Mouse (Mus musculus) kidney, postnatal 0 days (tissue): Measurements from ENCODE around the gene Dlg1. TPM values are rescaled to one million over a fixed set of nuclear protein-coding genes. Genes with fewer than 3 reads are reported as not detected.

Source experiments
- ATAC-seq: fragments of 200-750 bp; cut with Nextera tagmentation; replicated peaks from 2 replicates; pipeline ENCODE4 v1.8.0; 2017; ENCODE audit warnings: low read depth, moderate number of reproducible peaks, moderate TSS enrichment, moderate library complexity; ENCODE audit not compliant: low FRiP score
- DNase-seq: peaks from one replicate; pipeline ENCODE4 v3.0.0-alpha.2; 2016; ENCODE audit warnings: low spot score
- H3K27ac ChIP-seq: fragments of 300-500 bp; sonication (generic); 2 replicates; pipeline ENCODE4 v1.5.1; 2014; ENCODE audit warnings: mild to moderate bottlenecking
- H3K27me3 ChIP-seq: fragments of 300-500 bp; sonication (generic); 2 replicates; pipeline ENCODE4 v1.6.1; 2014; ENCODE audit warnings: low read length, mixed read lengths; ENCODE audit not compliant: insufficient read depth
- H3K36me3 ChIP-seq: fragments of 300-500 bp; sonication (generic); 2 replicates; pipeline ENCODE4 v1.6.1; 2014; ENCODE audit warnings: low read length, mixed read lengths; ENCODE audit not compliant: insufficient read depth
- H3K4me1 ChIP-seq: fragments of 300-500 bp; sonication (generic); replicated peaks from 2 replicates; pipeline ENCODE4 v1.6.1; 2014; ENCODE audit warnings: antibody characterized with exemption, low read length, mixed read lengths; ENCODE audit not compliant: insufficient read depth
- H3K4me2 ChIP-seq: fragments of 300-500 bp; sonication (generic); 2 replicates; pipeline ENCODE4 v1.6.1; 2014; ENCODE audit warnings: mild to moderate bottlenecking, low read length, moderate library complexity, mixed read lengths
- H3K4me3 ChIP-seq: fragments of 300-500 bp; sonication (generic); replicated peaks from 2 replicates; pipeline ENCODE4 v1.5.1; 2014; ENCODE audit warnings: low read depth, low read length
- H3K9ac ChIP-seq: fragments of 300-500 bp; sonication (generic); 2 replicates; pipeline ENCODE4 v1.6.1; 2014; ENCODE audit warnings: low read depth, low read length
- H3K9me3 ChIP-seq: fragments of 300-500 bp; sonication (generic); replicated peaks from 2 replicates; pipeline ENCODE4 v1.6.1; 2016; ENCODE audit warnings: low read length, inconsistent platforms, mixed read lengths
- CTCF ChIP-seq: IDR thresholded peaks from 2 replicates; pipeline ENCODE4 v1.5.1; 2016; ENCODE audit warnings: antibody characterized with exemption, low read depth, mild to moderate bottlenecking, moderate library complexity
- WGBS: fragments of 180-500 bp; shearing (Covaris S2); extraction: QIAGEN DNeasy Blood & Tissue Kit; methylation state at CpG from one replicate; pipeline ENCODE4 v1.1.7; 2014; 5-methylcytosine and 5-hydroxymethylcytosine counted together
- polyA plus RNA-seq: library from polyadenylated mRNA; unstranded; fragments of >200 nt; fragmentation: Nextera tagmentation; extraction: Ambion mirVana; gene quantifications from 2 replicates; pipeline ENCODE4 v1.2.1, GENCODE M21; 2015

The Dlg1 gene
- polyA plus RNA-seq, 1 experiment from 2014 or later = 19.3 TPM

- no peaks in the 10 kb centered on the region for H3K4me1 ChIP-seq
- DNase-seq (no peak), ATAC-seq (no peak)
- no peak overlapping the region for H3K27ac ChIP-seq
- 82% methylated on average over 5 of the region's 5 CpGs for WGBS
- TF ChIP-seq CTCF = no peak
- no peak overlapping the region for H3K4me3 ChIP-seq
- no peak overlapping the region for H3K9ac ChIP-seq
- H3K9me3 ChIP-seq = no peaks in the 10 kb centered on the region
- no peak overlapping the region for H3K4me2 ChIP-seq
- H3K27me3 ChIP-seq = no peaks in the 10 kb centered on the region
- no peaks in the 10 kb centered on the region for H3K36me3 ChIP-seq
Observed at GRCm38 (mm10) chr16:31653616-31654015, 9.6 kb upstream of the Dlg1 start.

GRCm38 (mm10) chr16:31654021-31654420 lies 9.2 kb upstream of the Dlg1 start:
- Histone ChIP-seq H3K4me2 (no peak overlapping the region), H3K9ac (no peak overlapping the region), H3K27me3 (no peaks in the 10 kb centered on the region), H3K4me1 (no peaks in the 10 kb centered on the region), H3K36me3 (no peaks in the 10 kb centered on the region), H3K4me3 (no peak overlapping the region), H3K27ac (no peak overlapping the region), H3K9me3 (no peaks in the 10 kb centered on the region)
- DNase-seq = no peak
- WGBS = 83% methylated on average over 7 of the region's 7 CpGs
- TF ChIP-seq CTCF = no peak
- ATAC-seq = no peak

- H3K9me3 ChIP-seq = no peaks in the 10 kb centered on the region
- TF ChIP-seq CTCF = no peak
- H3K4me3 ChIP-seq = no peak overlapping the region
- H3K9ac ChIP-seq = no peak overlapping the region
- no peak overlapping the region for H3K4me2 ChIP-seq
- DNase-seq (no peak), ATAC-seq (no peak)
- WGBS = 61% methylated on average over 2 of the region's 2 CpGs
- H3K27me3 ChIP-seq = no peaks in the 10 kb centered on the region
- H3K4me1 ChIP-seq = no peaks in the 10 kb centered on the region
- H3K27ac ChIP-seq = no peak overlapping the region
- no peaks in the 10 kb centered on the region for H3K36me3 ChIP-seq
Observed at GRCm38 (mm10) chr16:31655531-31655930, 7.7 kb upstream of the Dlg1 start.

- Histone ChIP-seq H3K27ac (no peak overlapping the region), H3K4me3 (no peak overlapping the region), H3K9ac (no peak overlapping the region), H3K4me2 (no peak overlapping the region), H3K27me3 (no peaks in the 10 kb centered on the region), H3K36me3 (no peaks in the 10 kb centered on the region), H3K9me3 (no peaks in the 10 kb centered on the region), H3K4me1 (0 out of 2 replicates have a peak, but pooled peaks cover under 1% of the 10 kb centered on the region)
- WGBS = 27% methylated on average over 2 of the region's 2 CpGs
- ATAC-seq = no peak
- no peak for DNase-seq
- no peak for TF ChIP-seq CTCF
Observed at GRCm38 (mm10) chr16:31657502-31657901, 5.7 kb upstream of the Dlg1 start.

GRCm38 (mm10) chr16:31658539-31659334 lies 4.5 kb upstream of the Dlg1 start:
- Histone ChIP-seq H3K9me3 (no peaks in the 10 kb centered on the region), H3K9ac (no peak overlapping the region), H3K4me1 (0 out of 2 replicates have a peak, but pooled peaks cover 4% of the 10 kb centered on the region), H3K36me3 (no peaks in the 10 kb centered on the region), H3K4me3 (no peak overlapping the region), H3K27me3 (no peaks in the 10 kb centered on the region), H3K4me2 (no peak overlapping the region), H3K27ac (no peak overlapping the region)
- WGBS = 57% methylated on average over 6 of the region's 6 CpGs
- no peak for TF ChIP-seq CTCF
- ATAC-seq (no peak), DNase-seq (no peak)

- Histone ChIP-seq H3K36me3 (no peaks in the 10 kb centered on the region), H3K4me1 (0 out of 2 replicates have a peak, but pooled peaks cover 4% of the 10 kb centered on the region), H3K9ac (no peak overlapping the region), H3K4me2 (no peak overlapping the region), H3K27me3 (no peaks in the 10 kb centered on the region), H3K4me3 (no peak overlapping the region), H3K27ac (no peak overlapping the region), H3K9me3 (no peaks in the 10 kb centered on the region)
- ATAC-seq (no peak), DNase-seq (no peak)
- no peak for TF ChIP-seq CTCF
- WGBS = 74% methylated on average over 5 of the region's 5 CpGs
Observed at GRCm38 (mm10) chr16:31659453-31659852, 3.8 kb upstream of the Dlg1 start.
